ENCODE assay signal across 16 mouse cellular contexts in the genomic region with DNA sequence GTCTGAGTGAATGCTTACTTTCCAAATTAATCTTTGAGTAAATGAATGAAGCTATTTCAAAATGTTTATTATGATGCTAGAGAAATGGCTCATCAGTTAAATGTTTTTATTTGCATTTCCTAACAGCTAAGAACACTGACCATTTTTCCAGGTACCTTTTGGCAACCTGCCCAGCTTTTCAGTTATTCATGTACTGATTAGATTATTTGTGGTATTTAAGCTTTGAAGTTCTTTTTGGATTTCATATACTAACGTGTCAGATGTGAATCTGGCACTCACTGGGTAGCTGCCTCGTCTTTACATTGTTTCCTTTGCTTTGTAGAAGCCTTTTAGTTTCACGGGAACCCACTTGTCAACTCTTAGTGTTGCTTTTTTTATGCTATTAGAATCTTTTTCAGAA.
"Had no signal": no experiment of that assay in that cellular context is flagged by ENCODE, and none has a peak within 500 bp of the region (broad histone marks: within the 10 kb centered on the region; RNA-seq: fewer than 3 reads in every experiment).

No protein-coding gene starts in this region.

- DNase-seq: retina, postnatal 1 day; right cerebral cortex, adult 18-20 months; right cerebral cortex, postnatal 14 days; right cerebral cortex, postnatal 25 days; right cerebral cortex, postnatal 4 days; spleen, adult 18-20 months; thymus, adult 18-20 months; thymus, adult 2 months; thymus, postnatal 14 days; thymus, postnatal 25 days; thymus, postnatal 36 days; thymus, postnatal 4 days had no signal

- H3K36me3 ChIP-seq: neural tube, embryonic 13.5 days; neural tube, embryonic 15.5 days; stomach, embryonic 15.5 days had no signal

- H3K4me2 ChIP-seq: neural tube, embryonic 13.5 days; neural tube, embryonic 15.5 days; stomach, embryonic 15.5 days had no signal

- H3K4me1 ChIP-seq: neural tube, embryonic 13.5 days; stomach, embryonic 15.5 days had no signal

- H3K4me3 ChIP-seq: neural tube, embryonic 13.5 days; neural tube, embryonic 15.5 days; stomach, embryonic 15.5 days had no signal

- H3K27me3 ChIP-seq: neural tube, embryonic 13.5 days; neural tube, embryonic 15.5 days; stomach, embryonic 15.5 days had no signal

- H3K9ac ChIP-seq: neural tube, embryonic 13.5 days; neural tube, embryonic 15.5 days; stomach, embryonic 15.5 days had no signal

- H3K9me3 ChIP-seq: neural tube, embryonic 13.5 days; neural tube, embryonic 15.5 days; stomach, embryonic 15.5 days had no signal

- H3K27ac ChIP-seq: neural tube, embryonic 13.5 days; neural tube, embryonic 15.5 days; stomach, embryonic 15.5 days; stomach, postnatal 0 days had no signal
